Mouse (Mus musculus) stomach, embryonic 15.5 days (tissue): ENCODE measurements around the gene Rbm34. TPM values are rescaled to one million over a fixed set of nuclear protein-coding genes. Genes with fewer than 3 reads are reported as not detected.

Source experiments
- ATAC-seq: fragments of 200-750 bp; cut with Nextera tagmentation; 2 replicates; pipeline ENCODE4 v1.8.0; 2017; ENCODE audit warnings: low read depth, moderate number of reproducible peaks, moderate TSS enrichment; ENCODE audit not compliant: insufficient read depth, low FRiP score
- H3K27ac ChIP-seq: fragments of 300-500 bp; sonication (generic); 2 replicates; pipeline ENCODE4 v1.5.1; 2015; ENCODE audit warnings: mild to moderate bottlenecking, inconsistent platforms
- H3K27me3 ChIP-seq: fragments of 300-500 bp; sonication (generic); replicated peaks from 2 replicates; pipeline ENCODE4 v1.6.1; 2015; ENCODE audit warnings: inconsistent platforms
- H3K36me3 ChIP-seq: fragments of 300-500 bp; sonication (generic); 2 replicates; pipeline ENCODE4 v1.6.1; 2015; ENCODE audit warnings: inconsistent platforms
- H3K4me1 ChIP-seq: fragments of 300-500 bp; sonication (generic); 2 replicates; pipeline ENCODE4 v1.6.1; 2015; ENCODE audit warnings: inconsistent platforms
- H3K4me2 ChIP-seq: fragments of 300-500 bp; sonication (generic); 2 replicates; pipeline ENCODE4 v1.6.1; 2015; ENCODE audit warnings: mild to moderate bottlenecking, inconsistent platforms
- H3K4me3 ChIP-seq: fragments of 300-500 bp; sonication (generic); replicated peaks from 2 replicates; pipeline ENCODE4 v1.5.1; 2015; ENCODE audit warnings: inconsistent platforms
- H3K9ac ChIP-seq: fragments of 300-500 bp; sonication (generic); 2 replicates; pipeline ENCODE4 v1.6.1; 2015; ENCODE audit warnings: inconsistent platforms
- H3K9me3 ChIP-seq: fragments of 300-500 bp; sonication (generic); 2 replicates; pipeline ENCODE4 v1.6.1; 2016; ENCODE audit warnings: inconsistent platforms
- WGBS: fragments of 180-500 bp; shearing (Covaris S2); methylation state at CpG from one replicate; pipeline ENCODE4 v1.1.7; 2015; 5-methylcytosine and 5-hydroxymethylcytosine counted together
- polyA plus RNA-seq: library from polyadenylated mRNA; unstranded; fragments of >200 nt; fragmentation: Nextera tagmentation; extraction: Ambion mirVana; gene quantifications from 2 replicates; pipeline ENCODE4 v1.2.1, GENCODE M21; 2015

Gene Rbm34
- polyA plus RNA-seq, 1 experiment from 2014 or later: 24.3 TPM

DNA sequence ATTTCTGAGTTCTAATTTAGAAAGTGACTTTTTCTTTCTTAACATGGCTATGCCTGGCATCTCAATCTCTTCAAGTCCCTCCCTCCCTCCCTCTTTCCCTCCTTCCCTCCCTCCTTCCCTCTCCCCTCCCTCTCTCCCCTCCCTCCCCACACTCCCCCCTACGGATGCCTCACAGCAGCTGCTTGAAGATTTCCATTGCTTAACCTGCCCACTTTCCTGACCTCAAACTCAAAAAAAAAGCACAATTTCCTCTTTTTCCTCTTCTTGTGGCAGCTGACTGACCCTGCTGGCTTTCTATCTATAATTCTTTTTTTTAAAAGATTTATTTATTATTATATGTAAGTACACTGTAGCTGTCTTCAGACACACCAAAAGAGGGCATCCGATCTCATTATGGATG is 69.8 kb downstream of the Rbm34 start:
- H3K27ac ChIP-seq: no peak overlapping the region
- H3K4me1 ChIP-seq: peaks cover 4% of the 10 kb centered on the region; the same call in 1 of the 2 replicates
- H3K9ac ChIP-seq: no peak overlapping the region
- ATAC-seq: no peak
- no peak overlapping the region for H3K4me2 ChIP-seq
- no peaks in the 10 kb centered on the region for H3K27me3 ChIP-seq
- no peaks in the 10 kb centered on the region for H3K9me3 ChIP-seq
- WGBS: 42% methylated on average over 2 of the region's 2 CpGs
- H3K36me3 ChIP-seq: no peaks in the 10 kb centered on the region
- no peak overlapping the region for H3K4me3 ChIP-seq

Other genes starting within 250 kb of the Rbm34 start
- 226 and 231 TPM in 2 replicates for gene Tomm20, start 25.2 kb downstream of the Rbm34 start, polyA plus RNA-seq
- 27.6 and 28.3 TPM in 2 replicates for gene Pard3, start 92.8 kb upstream of the Rbm34 start, polyA plus RNA-seq